Mouse (Mus musculus) erythroid progenitor cell, adult 5-6 weeks (primary cell): Measurements from ENCODE around the gene Sema5a. TPM values are rescaled to one million over a fixed set of nuclear protein-coding genes. Genes with fewer than 3 reads are reported as not detected.

Source experiments
- ATAC-seq: replicated peaks from 2 replicates; pipeline ENCODE4 v1.8.0; 2016; ENCODE audit warnings: moderate number of reproducible peaks, mild to moderate bottlenecking, moderate TSS enrichment, inconsistent platforms; ENCODE audit not compliant: poor library complexity, low FRiP score, severe bottlenecking
- total RNA-seq, 2 experiments: library from RNA; stranded (forward) in 1 of 2; stranded (reverse) in 1 of 2; fragments of 150-400 nt in 1 of 2; fragments of 186-747, 209-891 nt in 1 of 2; gene quantifications; 2 replicates each; pipeline versions ENCODE4 v1.2.3 to v1.2.4; 2015 to 2017; ENCODE audit warnings: low replicate concordance in 2 of 2

Gene Sema5a
- total RNA-seq, 2 experiments from 2014 or later, result not detected

GRCm38 (mm10) chr15:32416291-32416690 lies 171.7 kb downstream of the Sema5a start:
- ATAC-seq, result no peak

GRCm38 (mm10) chr15:32422631-32423030 lies 178.0 kb downstream of the Sema5a start:
- no peak for ATAC-seq

- ATAC-seq, result no peak
Measured at GRCm38 (mm10) chr15:32423061-32423460, 178.5 kb downstream of the Sema5a start.

DNA sequence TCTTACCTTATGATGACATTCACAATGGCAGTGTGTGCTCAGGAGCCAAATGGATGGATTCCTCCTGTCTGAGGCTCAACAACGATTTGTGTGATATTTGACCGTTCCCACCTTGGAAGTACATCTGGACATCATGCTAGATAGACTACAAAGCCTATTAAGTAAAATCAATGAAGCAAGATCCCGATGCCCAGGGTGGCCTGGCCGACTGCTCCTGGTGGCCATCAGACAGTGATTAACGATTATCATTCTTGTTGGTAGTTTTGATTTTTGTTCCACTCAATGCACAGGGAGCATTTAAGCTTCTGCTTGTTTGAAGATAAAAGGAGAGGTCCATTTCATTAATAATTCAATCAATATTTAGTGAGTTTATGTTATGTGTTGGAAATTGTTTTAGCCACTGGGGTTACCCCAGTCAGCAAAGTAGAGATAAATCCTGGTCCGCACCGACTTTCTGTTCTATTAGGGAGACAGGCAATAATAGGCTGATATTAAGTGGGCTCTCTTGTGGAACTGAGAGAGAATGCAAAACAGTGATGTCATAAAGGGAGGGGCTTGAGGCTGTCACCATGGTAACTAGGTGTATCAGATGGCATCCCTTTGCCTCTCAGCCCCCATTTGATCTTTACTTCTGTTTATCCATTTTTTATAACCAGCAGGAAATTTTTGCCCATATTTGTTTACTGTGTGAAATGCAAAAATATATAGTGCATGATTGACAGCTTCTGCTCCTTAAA lies 182.7 kb downstream of the Sema5a start:
- no peak for ATAC-seq

- no peak for ATAC-seq
Measured at GRCm38 (mm10) chr15:32432927-32433832, 188.6 kb downstream of the Sema5a start.

GRCm38 (mm10) chr15:32433833-32434155 lies 189.2 kb downstream of the Sema5a start:
- ATAC-seq, result no peak

DNA sequence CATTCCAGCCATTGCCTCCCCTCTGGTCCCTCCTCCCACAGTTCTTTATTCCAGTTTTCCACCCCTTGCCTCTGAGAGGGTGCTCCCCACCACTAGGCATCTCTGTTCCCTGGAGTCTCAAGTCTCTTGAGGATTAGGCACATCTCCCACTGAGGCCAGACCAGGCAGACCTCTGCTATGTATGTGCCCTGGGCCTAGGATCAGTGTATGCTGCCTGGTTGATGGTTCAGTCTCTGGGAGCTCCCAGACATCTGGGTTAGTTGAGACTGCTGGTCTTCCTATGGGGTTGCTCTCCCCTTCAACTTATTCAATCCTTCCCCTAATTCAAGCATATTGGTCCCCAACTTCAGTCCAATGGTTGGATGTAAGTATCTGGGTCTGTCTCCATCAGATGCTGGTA lies 189.7 kb downstream of the Sema5a start:
- no peak for ATAC-seq

GRCm38 (mm10) chr15:32437654-32438053 lies 193.0 kb downstream of the Sema5a start:
- ATAC-seq, result no peak

DNA sequence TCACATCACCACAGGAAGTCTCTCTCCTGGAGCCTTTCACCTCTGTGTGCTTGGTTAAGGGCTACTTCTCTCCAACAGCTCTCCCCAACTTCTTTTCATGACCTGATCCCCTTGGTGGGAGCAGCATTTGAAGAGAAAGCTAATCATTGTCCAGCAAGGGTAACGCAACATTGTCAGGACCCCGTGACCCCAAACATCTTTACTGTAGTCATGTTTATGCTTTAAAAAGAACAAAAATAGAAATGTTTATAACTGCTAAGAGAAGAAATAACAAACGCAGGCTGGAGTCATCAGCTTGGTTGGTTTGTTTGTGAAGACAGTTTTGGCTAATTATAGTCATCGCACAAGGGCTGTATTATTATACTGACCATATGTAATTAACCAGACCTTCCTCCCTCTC lies 198.1 kb downstream of the Sema5a start:
- ATAC-seq, result no peak

DNA sequence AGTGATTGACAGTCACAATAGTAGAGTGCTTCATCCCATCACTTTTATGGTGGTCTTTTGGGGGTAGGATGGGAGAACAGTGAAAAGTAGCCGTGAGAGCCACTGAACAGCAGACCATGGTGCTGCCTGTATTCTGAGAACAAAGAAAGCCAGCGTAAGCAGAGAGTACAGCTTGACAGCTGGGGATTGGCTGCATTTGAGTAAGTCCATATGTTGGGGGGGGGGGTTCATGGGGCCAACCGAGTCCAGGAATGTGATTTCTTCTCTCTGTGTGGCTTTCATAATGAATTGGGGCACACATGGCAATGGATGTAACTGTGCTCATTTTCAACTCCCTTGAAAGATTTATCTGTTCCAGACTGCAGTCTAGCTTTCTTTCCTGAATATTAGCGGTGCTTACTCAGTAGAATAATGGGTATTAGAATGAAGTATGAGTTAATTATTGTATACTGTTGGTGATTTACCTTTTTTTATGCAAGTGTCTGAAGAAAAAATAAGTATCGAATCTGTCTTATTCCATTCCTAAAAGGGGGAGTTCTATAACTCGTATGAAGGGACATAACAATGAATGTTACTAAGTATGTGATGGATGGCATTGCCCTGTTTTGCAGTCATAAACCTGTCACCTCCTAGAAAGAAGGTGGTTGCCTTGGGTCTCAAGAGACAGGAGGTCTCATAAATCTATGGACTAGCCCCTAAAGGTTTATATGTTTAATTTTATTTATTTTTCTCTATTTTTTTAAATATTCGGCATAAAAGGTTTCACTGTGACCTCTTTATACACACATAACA lies 203.1 kb downstream of the Sema5a start:
- no peak for ATAC-seq

DNA sequence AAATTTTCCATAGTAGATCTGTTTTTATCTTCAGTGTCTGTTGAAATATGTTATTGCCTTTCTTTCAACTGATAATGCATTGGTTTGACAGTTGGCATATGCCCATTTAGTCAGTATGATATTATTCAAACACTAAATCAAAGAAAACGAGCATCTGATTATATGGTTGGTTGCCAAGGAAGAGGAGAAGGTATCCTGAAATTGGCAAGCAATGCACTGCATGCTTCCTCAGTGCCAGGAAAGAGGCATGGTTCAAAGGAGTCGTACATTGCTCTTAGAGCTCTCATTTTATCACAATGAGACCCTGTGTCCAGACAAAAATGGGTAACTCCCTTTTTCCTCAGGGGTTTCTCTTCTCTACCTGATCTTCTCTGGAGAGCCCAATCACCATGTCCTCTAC lies 214.4 kb downstream of the Sema5a start:
- ATAC-seq, result no peak

- ATAC-seq, result no peak
Measured at GRCm38 (mm10) chr15:32460238-32460637, 215.6 kb downstream of the Sema5a start.

GRCm38 (mm10) chr15:32471480-32472050 lies 227.0 kb downstream of the Sema5a start:
- no peak for ATAC-seq

GRCm38 (mm10) chr15:32480747-32481146 lies 236.1 kb downstream of the Sema5a start:
- ATAC-seq, result no peak

- no peak for ATAC-seq
Measured at GRCm38 (mm10) chr15:32485064-32485964, 240.7 kb downstream of the Sema5a start.

- no peak for ATAC-seq
Measured at GRCm38 (mm10) chr15:32487968-32488367, 243.4 kb downstream of the Sema5a start.

DNA sequence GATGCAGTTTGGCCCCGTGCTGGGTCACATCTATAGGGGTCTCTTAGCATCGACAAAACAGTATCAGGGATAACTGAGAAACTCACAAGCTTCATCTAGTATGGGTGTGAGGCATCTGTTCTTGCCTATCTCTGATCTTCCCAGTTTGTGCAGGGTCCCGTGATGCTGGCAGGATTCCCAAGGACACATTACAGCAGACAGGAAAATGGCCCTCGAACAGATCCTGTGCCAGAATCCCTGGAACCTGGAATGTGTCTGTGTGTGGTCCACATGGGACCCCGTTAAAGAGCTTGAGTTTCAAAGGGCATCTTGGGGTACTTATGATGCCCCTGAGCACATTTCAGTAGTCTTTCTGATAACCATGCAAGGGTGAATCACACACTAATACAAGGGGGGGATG lies 249.6 kb downstream of the Sema5a start:
- ATAC-seq, result no peak

- no peak for ATAC-seq
Measured at GRCm38 (mm10) chr15:32494899-32495298, 250.3 kb downstream of the Sema5a start.

- no peak for ATAC-seq
Measured at GRCm38 (mm10) chr15:32496880-32497279, 252.3 kb downstream of the Sema5a start.
